Comparison of ENCODE assay signal across 13 mouse cellular contexts in genomic region chr17:79295926-79296325, GRCm38 (mm10). TPM values are rescaled to one million over a fixed set of nuclear protein-coding genes. Genes with fewer than 3 reads are reported as not detected.
DNase-seq lines count a peak whose midpoint lies in the region; ATAC-seq lines count a peak whose summit lies in the region.
"Had no signal": no experiment of that assay in that cellular context is flagged by ENCODE, and none has a peak within 500 bp of the region (broad histone marks: within the 10 kb centered on the region; RNA-seq: fewer than 3 reads in every experiment).

No protein-coding gene starts in this region.

- no peaks in the 10 kb centered on the region for H3K9me3 ChIP-seq in heart, embryonic 15.5 days (replicated peaks)
- no peaks in the 10 kb centered on the region for H3K9me3 ChIP-seq in hindbrain, embryonic 16.5 days (ENCODE audit: control insufficient read depth, low read length)
- H3K9me3 ChIP-seq: forebrain, embryonic 13.5 days had no signal

- 0 out of 2 replicates have a peak, but pooled peaks have one; percentile 31 for ATAC-seq in heart, embryonic 15.5 days (replicated peaks; ENCODE audit: insufficient number of reproducible peaks, insufficient read depth, low FRiP score, low read depth)
- ATAC-seq in hindbrain, embryonic 16.5 days: no peak
- ATAC-seq: forebrain, embryonic 13.5 days; hindbrain, postnatal 0 days had no signal

- H3K27me3 ChIP-seq in heart, embryonic 15.5 days: no peaks in the 10 kb centered on the region
- no peaks in the 10 kb centered on the region for H3K27me3 ChIP-seq in hindbrain, embryonic 16.5 days (replicated peaks; ENCODE audit: control insufficient read depth, insufficient read depth, low read length)
- H3K27me3 ChIP-seq: forebrain, embryonic 13.5 days had no signal

- no peak overlapping the region for H3K4me3 ChIP-seq in heart, embryonic 15.5 days
- H3K4me3 ChIP-seq in hindbrain, embryonic 16.5 days (ENCODE audit: low read length): no peak overlapping the region
- H3K4me3 ChIP-seq: forebrain, embryonic 13.5 days had no signal

- WGBS in heart, embryonic 15.5 days: 46% methylated on average over 4 of the region's 4 CpGs
- WGBS in hindbrain, embryonic 16.5 days: 71% methylated on average over 4 of the region's 4 CpGs

- H3K4me1 ChIP-seq in heart, embryonic 15.5 days (replicated peaks): peaks cover 10% of the 10 kb centered on the region
- H3K4me1 ChIP-seq in hindbrain, embryonic 16.5 days (ENCODE audit: control insufficient read depth, insufficient read depth, low read depth, low read length): no peaks in the 10 kb centered on the region
- H3K4me1 ChIP-seq: forebrain, embryonic 13.5 days had no signal

- H3K9ac ChIP-seq in heart, embryonic 15.5 days: no peak overlapping the region
- no peak overlapping the region for H3K9ac ChIP-seq in hindbrain, embryonic 16.5 days (ENCODE audit: low read depth, low read length)
- H3K9ac ChIP-seq: forebrain, embryonic 13.5 days had no signal

- no peaks in the 10 kb centered on the region for H3K36me3 ChIP-seq in heart, embryonic 15.5 days
- H3K36me3 ChIP-seq in hindbrain, embryonic 16.5 days (ENCODE audit: control insufficient read depth, insufficient read depth, low read length): no peaks in the 10 kb centered on the region

- DNase-seq in Muller cell, postnatal 12 days (ENCODE audit: inconsistent ontology term): peak; percentile 52
- DNase-seq in adipocyte (ENCODE audit: low spot score): peak; percentile 78
- peak; percentile 36 for DNase-seq in lung, postnatal 10 days
- DNase-seq in layer of hippocampus, adult 9-10 months (ENCODE audit: low spot score): no peak
- DNase-seq in liver: no peak
- DNase-seq: cerebellum, postnatal 25 days; gastrocnemius, postnatal 25 days; kidney, postnatal 36 days had no signal

- peak overlapping the region; percentile 20 for H3K27ac ChIP-seq in heart, embryonic 15.5 days
- no peak overlapping the region for H3K27ac ChIP-seq in hindbrain, embryonic 16.5 days (ENCODE audit: low read depth, low read length)
- H3K27ac ChIP-seq: forebrain, embryonic 13.5 days; hindbrain, postnatal 0 days; macrophage had no signal

- H3K4me2 ChIP-seq in heart, embryonic 15.5 days: no peak overlapping the region
- no peak overlapping the region for H3K4me2 ChIP-seq in hindbrain, embryonic 16.5 days (ENCODE audit: low read length)
- H3K4me2 ChIP-seq: forebrain, embryonic 13.5 days had no signal

RNA-seq across cellular contexts. Expression of gene Cdc42ep3, which starts 59.0 kb away (rescaled TPM):
- polyA plus RNA-seq in heart, embryonic 15.5 days (2015; fragmentation: Nextera tagmentation; extraction: Ambion mirVana): 74.4 and 80.9 TPM in 2 replicates
- 44.0 and 46.5 TPM in 2 replicates for polyA plus RNA-seq in hindbrain, embryonic 16.5 days (2015; fragmentation: Nextera tagmentation; extraction: Ambion mirVana)

Comparison
In these comparisons a context has a peak if more than half of its experiments do, and no peak if none do; other contexts are left out.
1. DNase-seq: peak in Muller cell, postnatal 12 days (single experiment), adipocyte (single experiment) and lung, postnatal 10 days (single experiment); none in layer of hippocampus, adult 9-10 months (single experiment) and liver (single experiment).